Mouse (Mus musculus) erythroid progenitor cell, adult 5-6 weeks (primary cell): ENCODE measurements around the gene Mchr1. TPM values are rescaled to one million over a fixed set of nuclear protein-coding genes. Genes with fewer than 3 reads are reported as not detected.

Experiments
- ATAC-seq: replicated peaks from 2 replicates; pipeline ENCODE4 v1.8.0; 2016; ENCODE audit warnings: moderate number of reproducible peaks, mild to moderate bottlenecking, moderate TSS enrichment, inconsistent platforms; ENCODE audit not compliant: poor library complexity, low FRiP score, severe bottlenecking
- total RNA-seq, 2 experiments: library from RNA; stranded (forward) in 1 of 2; stranded (reverse) in 1 of 2; fragments of 150-400 nt in 1 of 2; fragments of 186-747, 209-891 nt in 1 of 2; gene quantifications; 2 replicates each; pipeline versions ENCODE4 v1.2.3 to v1.2.4; 2015 to 2017; ENCODE audit warnings: low replicate concordance in 2 of 2

Mchr1 gene
- total RNA-seq, 2 experiments from 2014 or later = not detected

GRCm38 (mm10) chr15:81225732-81226131 is 9.6 kb upstream of the Mchr1 start:
- no peak for ATAC-seq

GRCm38 (mm10) chr15:81226796-81227195 is 8.5 kb upstream of the Mchr1 start:
- ATAC-seq = no peak

DNA sequence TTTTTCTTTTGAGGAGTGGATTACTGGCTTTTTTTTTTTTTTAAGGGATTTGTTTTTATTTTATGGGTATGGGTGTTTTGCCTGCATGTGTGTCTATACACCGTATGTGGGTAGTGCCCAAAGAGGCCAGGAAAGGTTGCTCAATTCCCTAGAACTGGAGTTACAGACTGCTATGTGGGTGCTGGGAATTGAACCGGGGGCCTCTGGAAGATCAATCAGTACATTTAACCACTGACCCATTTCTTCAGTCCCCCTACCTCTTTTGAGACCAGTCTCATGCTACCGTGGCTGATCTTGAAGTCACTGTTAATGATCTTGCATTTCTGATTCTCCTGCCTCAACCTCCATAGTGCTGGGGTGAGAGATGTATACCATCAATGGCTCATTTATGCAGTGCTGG is 8.0 kb upstream of the Mchr1 start:
- no peak for ATAC-seq

GRCm38 (mm10) chr15:81228258-81228657 is 7.0 kb upstream of the Mchr1 start:
- ATAC-seq = no peak

GRCm38 (mm10) chr15:81229791-81230190 is 5.5 kb upstream of the Mchr1 start:
- no peak for ATAC-seq

DNA sequence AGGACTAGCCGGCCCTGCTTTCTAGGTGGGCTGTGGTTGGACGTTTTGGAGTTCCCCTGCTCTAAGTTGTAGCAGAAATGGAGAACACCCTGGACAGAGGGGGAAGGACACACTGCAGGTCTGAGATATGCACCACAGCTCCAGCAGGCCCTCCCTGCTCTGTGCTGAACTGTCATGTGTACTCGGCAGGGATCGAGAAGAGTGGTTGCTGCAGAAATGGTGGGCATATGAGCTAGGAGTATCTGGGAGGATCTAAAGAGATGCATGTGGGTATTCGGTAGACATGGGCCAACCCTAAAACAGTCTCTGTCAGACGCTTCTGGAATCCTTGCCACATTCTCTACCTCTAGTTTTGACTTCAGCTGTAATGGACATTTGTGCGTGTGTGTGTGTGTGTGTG is 4.0 kb upstream of the Mchr1 start:
- ATAC-seq = no peak

- no peak for ATAC-seq
Measured at GRCm38 (mm10) chr15:81236062-81236461, 763 bp downstream of the Mchr1 start.

- no peak for ATAC-seq
Measured at GRCm38 (mm10) chr15:81237471-81237870, 2.2 kb downstream of the Mchr1 start.

DNA sequence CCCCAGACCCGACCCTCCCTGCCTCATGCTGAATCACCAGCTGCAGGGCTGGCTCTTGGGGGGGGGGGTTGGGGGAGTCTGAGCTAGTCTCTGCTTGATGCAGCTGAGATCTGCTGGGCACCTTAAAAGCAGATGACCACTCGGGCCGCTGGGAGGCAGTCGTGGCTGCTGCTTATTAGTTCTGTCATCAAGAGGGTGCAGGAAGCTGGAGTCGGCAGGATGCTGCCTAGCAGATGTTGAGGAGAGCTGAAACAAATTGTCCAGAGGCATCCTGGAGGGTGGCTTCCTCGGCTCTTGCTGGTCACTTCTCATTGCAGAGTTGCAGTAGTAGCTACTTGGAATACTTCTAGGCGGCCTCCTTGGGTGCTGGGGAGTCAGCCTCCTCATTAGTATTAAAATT is 4.0 kb downstream of the Mchr1 start:
- no peak for ATAC-seq

GRCm38 (mm10) chr15:81239794-81240343 is 4.6 kb downstream of the Mchr1 start:
- ATAC-seq = no peak

GRCm38 (mm10) chr15:81246890-81247289 is 11.6 kb downstream of the Mchr1 start:
- no peak for ATAC-seq

- no peak for ATAC-seq
Measured at GRCm38 (mm10) chr15:81247583-81248340, 12.5 kb downstream of the Mchr1 start.

DNA sequence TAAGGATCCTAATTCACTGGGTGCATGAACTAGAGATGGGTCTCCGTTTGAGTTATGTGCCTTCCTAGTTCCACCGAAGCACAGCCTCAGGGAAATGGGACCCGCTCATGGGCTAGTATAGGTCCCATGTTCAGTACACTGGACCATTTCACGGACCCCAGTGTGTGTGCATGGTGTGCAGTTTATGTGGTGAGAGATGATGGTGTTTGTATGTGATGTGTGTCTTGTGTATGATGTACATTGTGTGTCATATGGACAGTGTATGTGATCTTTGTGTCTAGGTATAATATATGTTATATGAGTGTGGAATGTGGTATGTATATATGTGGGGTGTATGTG is 13.0 kb downstream of the Mchr1 start:
- no peak for ATAC-seq

- ATAC-seq = no peak
Measured at GRCm38 (mm10) chr15:81248951-81249579, 13.8 kb downstream of the Mchr1 start.

DNA sequence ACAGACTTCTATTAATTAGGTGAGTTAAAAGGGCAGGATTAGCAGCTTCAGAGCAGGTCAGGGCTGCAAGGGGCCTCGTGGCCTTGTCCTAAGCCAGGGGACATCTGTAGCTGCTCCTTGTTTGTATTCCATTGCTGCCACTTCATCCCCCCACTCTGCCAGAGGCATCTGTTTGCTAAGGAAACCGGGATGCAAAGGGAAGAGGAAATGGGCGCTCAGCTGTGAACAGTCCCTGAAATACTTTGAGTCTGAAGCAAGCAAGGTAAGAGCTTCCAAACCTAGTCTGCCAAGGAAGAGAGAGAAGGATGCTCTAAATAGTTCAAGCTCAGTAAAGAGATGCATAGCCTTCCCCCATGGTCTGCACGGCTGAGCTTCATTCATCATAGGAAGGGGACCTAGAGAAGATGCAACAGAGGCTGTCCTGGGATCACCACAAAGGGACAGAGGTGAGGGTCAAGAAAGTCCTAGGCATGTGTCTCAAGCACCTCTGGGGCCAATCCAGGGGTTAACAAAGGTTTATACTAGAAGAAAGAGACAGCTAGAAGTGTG is 17.4 kb downstream of the Mchr1 start:
- ATAC-seq = no peak

DNA sequence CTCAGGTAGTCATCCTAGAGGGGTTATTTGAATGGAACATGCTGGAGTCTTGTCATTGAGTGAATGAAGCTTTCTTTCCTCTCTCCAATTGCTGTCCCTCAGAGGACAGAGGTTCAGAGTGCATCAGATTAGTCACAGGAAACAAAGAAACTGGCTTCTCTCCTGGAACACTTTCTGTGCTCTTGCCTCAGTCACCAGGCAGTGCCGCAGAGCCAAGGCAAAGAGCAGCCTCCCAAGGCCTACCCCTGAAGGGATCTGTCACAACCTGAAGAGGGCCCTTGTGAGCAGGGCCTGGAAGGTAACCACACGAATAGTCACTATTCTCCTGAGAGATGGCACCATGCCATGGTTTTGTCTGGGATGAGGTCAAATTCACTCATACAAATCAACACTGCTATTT is 18.3 kb downstream of the Mchr1 start:
- ATAC-seq = no peak

- no peak for ATAC-seq
Measured at GRCm38 (mm10) chr15:81254113-81254640, 18.9 kb downstream of the Mchr1 start.

GRCm38 (mm10) chr15:81255063-81255462 is 19.8 kb downstream of the Mchr1 start:
- no peak for ATAC-seq

GRCm38 (mm10) chr15:81258296-81258695 is 23.0 kb downstream of the Mchr1 start:
- ATAC-seq = no peak

DNA sequence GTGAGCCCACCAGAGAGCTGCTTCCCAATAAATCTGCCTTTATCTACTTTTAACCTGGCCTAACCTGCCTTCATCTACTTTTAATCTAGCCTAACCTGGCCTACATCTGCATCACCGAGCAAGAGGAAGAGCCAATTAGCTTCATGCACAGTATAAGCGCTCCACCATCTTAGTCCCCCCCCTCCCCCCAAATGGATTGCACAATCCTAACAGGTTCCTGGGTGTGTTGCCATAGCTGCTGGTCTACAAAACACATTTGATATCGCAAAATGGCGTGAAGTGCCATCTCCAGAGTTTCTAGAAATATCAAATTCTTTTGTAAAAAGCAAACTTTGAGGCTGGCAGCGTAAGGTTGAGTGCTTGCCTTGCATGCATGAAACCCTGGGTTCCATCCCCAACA is 24.0 kb downstream of the Mchr1 start:
- no peak for ATAC-seq

DNA sequence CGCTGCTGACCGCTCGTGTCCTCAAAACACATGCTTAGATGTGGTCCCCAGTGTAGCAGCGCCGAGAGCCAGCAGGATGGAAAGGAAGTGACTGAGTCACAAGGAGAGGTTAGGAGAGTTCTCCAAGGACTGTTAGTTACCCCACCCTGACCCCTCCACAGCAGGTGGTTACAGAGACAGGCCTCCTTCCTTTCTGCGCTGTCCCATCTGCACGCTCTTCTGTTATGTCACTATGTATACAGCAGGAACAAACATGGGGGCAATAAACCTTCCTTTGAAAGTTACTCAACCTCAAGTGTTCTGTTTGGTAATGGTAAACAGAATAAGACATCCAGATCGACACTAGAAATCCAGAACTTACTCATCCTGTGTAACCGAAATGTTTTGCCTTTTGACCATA is 24.9 kb downstream of the Mchr1 start:
- ATAC-seq = no peak
